Mouse (Mus musculus): ENCODE measurements around the gene Myom1.

GRCm38 (mm10) chr17:71142068-71142467, 139.6 kb downstream of the Myom1 start:
- no peak for TF ChIP-seq POLR2A (IDR thresholded peaks at IDR 0.05; ENCODE audit: borderline replicate concordance, insufficient read depth, low read length)
- no peak for TF ChIP-seq CTCF (IDR thresholded peaks at IDR 0.05; ENCODE audit: borderline replicate concordance, insufficient read depth, low read depth, low read length)

Data from cerebellum, adult 2 months (tissue).